Mouse (Mus musculus) layer of hippocampus, adult 2 months (tissue): ENCODE measurements at regions not wholly inside any gene's neighbourhood (a gene's known extent, or its start where the extent isn't known, plus 50 kb on each side); places are given as distances from the start of the nearest gene placed in this dataset.
A peak's percentile ranks its signal among the peaks of the same experiment; 100 is the strongest.

Experiments used
- DNase-seq, 2 experiments: peaks; one replicate each; pipeline ENCODE4 v3.0.0; 2022; ENCODE audit warnings: low spot score in 2 of 2
- H3K27ac ChIP-seq: fragments of 200-600 bp; 2 replicates; pipeline ENCODE4 v1.8.1; 2022
- H3K4me3 ChIP-seq: fragments of 200-600 bp; 2 replicates; pipeline ENCODE4 v1.8.1; 2022; ENCODE audit warnings: mild to moderate bottlenecking
- CTCF ChIP-seq: fragments of 200-600 bp; conservative IDR thresholded peaks from 2 replicates; pipeline ENCODE4 v1.8.1; 2022; ENCODE audit warnings: antibody characterized with exemption, mild to moderate bottlenecking, moderate library complexity

- no peak overlapping the region for H3K27ac ChIP-seq
- H3K4me3 ChIP-seq = no peak overlapping the region
- TF ChIP-seq CTCF = no peak
- no peak for DNase-seq
These were observed 446.2 kb downstream of the Ptpru start for GRCm38 (mm10) chr4:131391924-131392297.

- no peak overlapping the region for H3K4me3 ChIP-seq
These were observed 445.6 kb downstream of the Ptpru start for GRCm38 (mm10) chr4:131392478-131392877.

GRCm38 (mm10) chr4:131396226-131396840, 441.8 kb downstream of the Ptpru start:
- Histone ChIP-seq H3K4me3 (no peak overlapping the region), H3K27ac (no peak overlapping the region)
- TF ChIP-seq CTCF = no peak
- DNase-seq = no peak

More at GRCm38 (mm10) chr4:131392478-131392877, 445.6 kb downstream of the Ptpru start:
- no peak for DNase-seq
- H3K27ac ChIP-seq = no peak overlapping the region
- no peak for TF ChIP-seq CTCF

- Histone ChIP-seq H3K4me3 (no peak overlapping the region), H3K27ac (no peak overlapping the region)
- no peak for DNase-seq
- no peak for TF ChIP-seq CTCF
These were observed 440.9 kb downstream of the Ptpru start for GRCm38 (mm10) chr4:131397161-131397560.

GRCm38 (mm10) chr4:131400756-131401155, 437.3 kb downstream of the Ptpru start:
- DNase-seq = peak in 1 of 2 experiments; percentile 71
- no peak overlapping the region for H3K27ac ChIP-seq
- no peak overlapping the region for H3K4me3 ChIP-seq
- peak; percentile 78 for TF ChIP-seq CTCF

GRCm38 (mm10) chr4:131401255-131401654, 436.8 kb downstream of the Ptpru start:
- H3K4me3 ChIP-seq = no peak overlapping the region
- TF ChIP-seq CTCF = no peak
- no peak overlapping the region for H3K27ac ChIP-seq
- no peak for DNase-seq

- DNase-seq = peak in 1 of 2 experiments; percentile 30
- no peak for TF ChIP-seq CTCF
- Histone ChIP-seq H3K27ac (peak overlapping the region; percentile 75), H3K4me3 (no peak overlapping the region)
These were observed 432.6 kb downstream of the Ptpru start for GRCm38 (mm10) chr4:131405376-131406017.

GRCm38 (mm10) chr4:131407464-131407863, 430.6 kb downstream of the Ptpru start:
- TF ChIP-seq CTCF = no peak
- Histone ChIP-seq H3K4me3 (no peak overlapping the region), H3K27ac (no peak overlapping the region; the same call in 1 of the 2 replicates)
- DNase-seq = no peak

GRCm38 (mm10) chr4:131408644-131409043, 429.4 kb downstream of the Ptpru start:
- TF ChIP-seq CTCF = no peak
- DNase-seq = no peak
- Histone ChIP-seq H3K27ac (no peak overlapping the region), H3K4me3 (no peak overlapping the region)

- TF ChIP-seq CTCF = peak; percentile 85
- no peak overlapping the region for H3K4me3 ChIP-seq
- H3K27ac ChIP-seq = no peak overlapping the region
- DNase-seq = peak in 1 of 2 experiments; percentile 40
These were observed 428.3 kb downstream of the Ptpru start for GRCm38 (mm10) chr4:131409805-131410204.

GRCm38 (mm10) chr4:131411936-131412335, 426.2 kb downstream of the Ptpru start:
- no peak for DNase-seq
- H3K4me3 ChIP-seq = no peak overlapping the region
- H3K27ac ChIP-seq = peak overlapping the region; percentile 48; the same call in 1 of the 2 replicates
- no peak for TF ChIP-seq CTCF

GRCm38 (mm10) chr4:131413380-131413779, 424.7 kb downstream of the Ptpru start:
- no peak overlapping the region for H3K27ac ChIP-seq
- no peak for DNase-seq
- no peak for TF ChIP-seq CTCF
- no peak overlapping the region for H3K4me3 ChIP-seq

- no peak overlapping the region for H3K4me3 ChIP-seq
- H3K27ac ChIP-seq = peak overlapping the region; percentile 76; the same call in 1 of the 2 replicates
- no peak for TF ChIP-seq CTCF
- no peak for DNase-seq
These were observed 422.6 kb downstream of the Ptpru start for GRCm38 (mm10) chr4:131415453-131415852.

GRCm38 (mm10) chr4:131416209-131416608, 421.9 kb downstream of the Ptpru start:
- DNase-seq = no peak

More at GRCm38 (mm10) chr4:131416209-131416608, 421.9 kb downstream of the Ptpru start:
- Histone ChIP-seq H3K4me3 (no peak overlapping the region), H3K27ac (peak overlapping the region; percentile 76)
- TF ChIP-seq CTCF = no peak
